In the genomic region with DNA sequence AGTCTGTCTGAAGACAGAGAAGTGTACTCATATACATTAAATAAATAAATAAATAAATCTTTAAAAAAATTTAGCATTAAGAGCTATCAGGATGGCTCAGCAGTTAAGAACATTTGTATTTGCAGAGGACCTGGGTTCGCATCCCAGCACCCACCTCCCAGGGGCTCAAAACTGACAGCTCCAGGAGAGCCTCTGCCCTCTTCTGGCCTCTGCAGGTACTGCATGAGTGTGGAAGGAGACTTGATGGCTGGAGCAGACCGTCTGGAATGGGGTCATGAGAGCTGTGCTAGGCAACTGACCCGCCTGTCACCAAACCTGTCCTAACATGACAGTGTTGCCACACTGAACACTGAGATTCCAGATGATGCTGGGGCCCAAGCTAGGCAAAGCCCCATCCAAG, we compare ENCODE assay signal across 12 mouse cellular contexts.
DNase-seq lines count a peak whose midpoint lies in the region; TF ChIP-seq lines count a peak whose summit lies in the region.
"Had no signal": no experiment of that assay in that cellular context is flagged by ENCODE, and none has a peak within 500 bp of the region (broad histone marks: within the 10 kb centered on the region; RNA-seq: fewer than 3 reads in every experiment).

No protein-coding gene starts in this region.

- intact Hi-C loops in heart, adult 2 months (cut with DNase I), result no loop called here

- H3K36me3 ChIP-seq in heart, adult 2 months (ENCODE audit: control insufficient read depth, insufficient read depth, low read length), result no peaks in the 10 kb centered on the region
- H3K36me3 ChIP-seq in spleen, adult 2 months (ENCODE audit: control insufficient read depth, insufficient read depth, low read length), result no peaks in the 10 kb centered on the region
- no peaks in the 10 kb centered on the region for H3K36me3 ChIP-seq in embryonic facial prominence, embryonic 10.5 days (replicated peaks)
- H3K36me3 ChIP-seq: embryonic facial prominence, embryonic 12.5 days; heart, embryonic 13.5 days had no signal

- WGBS in heart, adult 2 months, result 86% methylated on average over 3 of the region's 3 CpGs
- WGBS in spleen, adult 2 months, result 76% methylated on average over 3 of the region's 3 CpGs
- 68% methylated on average over 3 of the region's 3 CpGs for WGBS in embryonic facial prominence, embryonic 10.5 days

- no peak overlapping the region for H3K9ac ChIP-seq in heart, adult 2 months (ENCODE audit: low read depth, low read length)
- H3K9ac ChIP-seq: embryonic facial prominence, embryonic 12.5 days; heart, embryonic 13.5 days had no signal

- no peak overlapping the region for H3K4me3 ChIP-seq in heart, adult 2 months
- H3K4me3 ChIP-seq in spleen, adult 2 months (ENCODE audit: extremely low read depth, insufficient read depth, insufficient read length), result no peak overlapping the region
- no peak overlapping the region for H3K4me3 ChIP-seq in embryonic facial prominence, embryonic 10.5 days
- H3K4me3 ChIP-seq: embryonic facial prominence, embryonic 12.5 days; heart, embryonic 13.5 days had no signal

- no peak for TF ChIP-seq EP300 in heart, adult 2 months (IDR thresholded peaks at IDR 0.05; ENCODE audit: insufficient read depth, low read depth, low read length)

- H3K4me1 ChIP-seq in heart, adult 2 months (ENCODE audit: control insufficient read depth, insufficient read depth, low read length), result no peaks in the 10 kb centered on the region
- no peaks in the 10 kb centered on the region for H3K4me1 ChIP-seq in spleen, adult 2 months (ENCODE audit: control insufficient read depth, insufficient read depth, insufficient read length)
- peaks cover 11% of the 10 kb centered on the region; the same call in 1 of the 2 replicates for H3K4me1 ChIP-seq in embryonic facial prominence, embryonic 10.5 days
- H3K4me1 ChIP-seq: heart, embryonic 13.5 days; megakaryocyte, embryonic 14.5 days had no signal

- DNase-seq in heart, adult 2 months, result no peak
- no peak for DNase-seq in heart, adult 8-10 months (ENCODE audit: low spot score)
- DNase-seq in spleen, adult 2 months (ENCODE audit: low read depth in 1 of 2, low spot score in 2 of 2), result no peak
- no peak for DNase-seq in spleen, adult 12 weeks (ENCODE audit: low spot score)
- DNase-seq in embryonic facial prominence, embryonic 10.5 days (ENCODE audit: low spot score), result peak; percentile 31
- peak; percentile 35 for DNase-seq in thymus, postnatal 25 days
- DNase-seq in right cerebral cortex, adult 18-20 months, result no peak
- no peak for DNase-seq in frontal cortex, postnatal 14 days (ENCODE audit: low spot score in 2 of 2)
- DNase-seq: right cerebral cortex, postnatal 14 days had no signal

- no peak for TF ChIP-seq POLR2A in heart, adult 2 months (IDR thresholded peaks at IDR 0.05; ENCODE audit: insufficient read depth, low read depth, low read length)
- no peak for TF ChIP-seq POLR2A in spleen, adult 2 months (IDR thresholded peaks at IDR 0.05; ENCODE audit: low read depth, low read length)

- no peaks in the 10 kb centered on the region for H3K27me3 ChIP-seq in heart, adult 2 months (ENCODE audit: control insufficient read depth, insufficient read depth, low read length)
- no peaks in the 10 kb centered on the region for H3K27me3 ChIP-seq in spleen, adult 2 months (ENCODE audit: control insufficient read depth, insufficient read depth, low read length)
- no peaks in the 10 kb centered on the region for H3K27me3 ChIP-seq in embryonic facial prominence, embryonic 10.5 days (replicated peaks; ENCODE audit: low read depth, poor library complexity, severe bottlenecking)
- H3K27me3 ChIP-seq: embryonic facial prominence, embryonic 12.5 days; heart, embryonic 13.5 days; megakaryocyte, embryonic 14.5 days had no signal

- H3K79me2 ChIP-seq in heart, adult 2 months (replicated peaks; ENCODE audit: control insufficient read depth, insufficient read depth, low read length), result no peaks in the 10 kb centered on the region

- no peak overlapping the region for H3K27ac ChIP-seq in heart, adult 2 months
- no peak overlapping the region for H3K27ac ChIP-seq in spleen, adult 2 months (ENCODE audit: insufficient read depth, low read length)
- H3K27ac ChIP-seq in embryonic facial prominence, embryonic 10.5 days (replicated peaks), result no peak overlapping the region
- H3K27ac ChIP-seq: embryonic facial prominence, embryonic 12.5 days; heart, embryonic 13.5 days had no signal

- no peaks in the 10 kb centered on the region for H3K9me3 ChIP-seq in embryonic facial prominence, embryonic 10.5 days
- H3K9me3 ChIP-seq: embryonic facial prominence, embryonic 12.5 days had no signal

- peak; percentile 57 for TF ChIP-seq CTCF in heart, adult 2 months (IDR thresholded peaks at IDR 0.05)
- 0 out of 2 replicates have a peak, but pooled peaks have one; percentile 10 for TF ChIP-seq CTCF in spleen, adult 2 months (IDR thresholded peaks at IDR 0.05; ENCODE audit: extremely low read depth, insufficient read depth, insufficient read length, insufficient replicate concordance)

Comparison
In these comparisons a context has a peak if more than half of its experiments do, and no peak if none do; other contexts are left out.
1. DNase-seq: peak in embryonic facial prominence, embryonic 10.5 days (single experiment) and thymus, postnatal 25 days (single experiment); none in heart, adult 2 months (0 of 2), heart, adult 8-10 months (single experiment), spleen, adult 2 months (0 of 2), spleen, adult 12 weeks (single experiment), right cerebral cortex, adult 18-20 months (single experiment) and frontal cortex, postnatal 14 days (0 of 2).